Mouse (Mus musculus) T-cell, adult 2 months (primary cell): ENCODE results near the gene Cd3eap.

Experiments
- DNase-seq: peaks from one replicate; pipeline ENCODE4 v3.0.0; 2022; ENCODE audit warnings: low spot score

Gene Cd3eap

GRCm38 (mm10) chr7:19359299-19359891 lies at the start of gene Cd3eap, which contains the start of gene Ppp1r13l:
Cd3eap (minus strand) TSS chr7:19359483.
Ppp1r13l (plus strand) TSS chr7:19359749.
- DNase-seq = peak; percentile 82

- peak; percentile 82 for DNase-seq
Observed at GRCm38 (mm10) chr7:19405417-19405816, 46.1 kb upstream of the Cd3eap start.

- no peak for DNase-seq
Observed at GRCm38 (mm10) chr7:19404476-19404875, 45.2 kb upstream of the Cd3eap start, which contains the start of gene Ckm. Ckm (plus strand) TSS chr7:19404776.

- peak; percentile 76 for DNase-seq
Observed at GRCm38 (mm10) chr7:19403731-19404296, 44.5 kb upstream of the Cd3eap start, which contains the start of gene Klc3. Klc3 (minus strand) TSS chr7:19404104.

GRCm38 (mm10) chr7:19402535-19403112 lies 43.3 kb upstream of the Cd3eap start:
- DNase-seq = no peak

- DNase-seq = no peak
Observed at GRCm38 (mm10) chr7:19400946-19401345, 41.7 kb upstream of the Cd3eap start.

- DNase-seq = peak; percentile 49
Observed at GRCm38 (mm10) chr7:19399496-19400280, 40.4 kb upstream of the Cd3eap start.

GRCm38 (mm10) chr7:19394484-19394883 lies 35.2 kb upstream of the Cd3eap start:
- DNase-seq = no peak

GRCm38 (mm10) chr7:19388699-19389413 lies 29.6 kb upstream of the Cd3eap start:
- no peak for DNase-seq

GRCm38 (mm10) chr7:19383708-19384107 lies 24.4 kb upstream of the Cd3eap start:
- no peak for DNase-seq

- DNase-seq = peak; percentile 36
Observed at GRCm38 (mm10) chr7:19382166-19382541, 22.9 kb upstream of the Cd3eap start.

- peak; percentile 99 for DNase-seq
Observed at GRCm38 (mm10) chr7:19381377-19382165, 22.3 kb upstream of the Cd3eap start, which contains the start of gene Ercc2. Ercc2 (plus strand) TSS chr7:19382010.

- no peak for DNase-seq
Observed at GRCm38 (mm10) chr7:19378049-19378448, 18.8 kb upstream of the Cd3eap start.

- DNase-seq = no peak
Observed at GRCm38 (mm10) chr7:19376019-19376418, 16.7 kb upstream of the Cd3eap start.

- DNase-seq = no peak
Observed at GRCm38 (mm10) chr7:19375368-19375767, 16.1 kb upstream of the Cd3eap start.

- DNase-seq = no peak
Observed at GRCm38 (mm10) chr7:19373367-19373766, 14.1 kb upstream of the Cd3eap start.

- DNase-seq = peak; percentile 64
Observed at GRCm38 (mm10) chr7:19369823-19370425, 10.6 kb upstream of the Cd3eap start.

GRCm38 (mm10) chr7:19368380-19368779 lies 9.1 kb upstream of the Cd3eap start:
- no peak for DNase-seq

- DNase-seq = no peak
Observed at GRCm38 (mm10) chr7:19365376-19365775, 6.1 kb upstream of the Cd3eap start.

GRCm38 (mm10) chr7:19363881-19364280 lies 4.6 kb upstream of the Cd3eap start:
- DNase-seq = peak; percentile 58

- DNase-seq = no peak
Observed at GRCm38 (mm10) chr7:19362276-19362675, 3.0 kb upstream of the Cd3eap start.
